Mouse (Mus musculus) hindbrain, embryonic 14.5 days (tissue): ENCODE data around the gene Zbtb40. TPM values are rescaled to one million over a fixed set of nuclear protein-coding genes. Genes with fewer than 3 reads are reported as not detected.
A peak's percentile ranks its signal among the peaks of the same experiment; 100 is the strongest.

Experiments used
- ATAC-seq: fragments of 200-750 bp; cut with Nextera tagmentation; 2 replicates; pipeline ENCODE4 v1.8.0; 2017; ENCODE audit warnings: moderate number of reproducible peaks, mild to moderate bottlenecking, moderate TSS enrichment, moderate library complexity; ENCODE audit not compliant: low FRiP score
- DNase-seq: peaks from one replicate; pipeline ENCODE4 v3.0.0-alpha.2; 2015; ENCODE audit warnings: low spot score
- H3K27ac ChIP-seq: fragments of 300-500 bp; sonication (generic); 2 replicates; pipeline ENCODE4 v1.5.1; 2014; ENCODE audit warnings: mild to moderate bottlenecking, moderate library complexity
- H3K27me3 ChIP-seq: fragments of 300-500 bp; sonication (generic); 2 replicates; pipeline ENCODE4 v1.6.1; 2014; ENCODE audit warnings: mild to moderate bottlenecking, low read length, mixed read lengths; ENCODE audit not compliant: control insufficient read depth, insufficient read depth
- H3K36me3 ChIP-seq: fragments of 300-500 bp; sonication (generic); replicated peaks from 2 replicates; pipeline ENCODE4 v1.6.1; 2014; ENCODE audit not compliant: control insufficient read depth, insufficient read depth
- H3K4me1 ChIP-seq: fragments of 300-500 bp; sonication (generic); replicated peaks from 2 replicates; pipeline ENCODE4 v1.6.1; 2014; ENCODE audit warnings: antibody characterized with exemption, low read length, mixed read lengths; ENCODE audit not compliant: control insufficient read depth, insufficient read depth
- H3K4me2 ChIP-seq: fragments of 300-500 bp; sonication (generic); replicated peaks from 2 replicates; pipeline ENCODE4 v1.6.1; 2014; ENCODE audit warnings: mild to moderate bottlenecking, moderate library complexity
- H3K4me3 ChIP-seq: fragments of 300-500 bp; sonication (generic); replicated peaks from 2 replicates; pipeline ENCODE4 v1.5.1; 2014; ENCODE audit warnings: mild to moderate bottlenecking, low read length
- H3K9ac ChIP-seq: fragments of 300-500 bp; sonication (generic); 2 replicates; pipeline ENCODE4 v1.6.1; 2014
- H3K9me3 ChIP-seq: fragments of 300-500 bp; sonication (generic); 2 replicates; pipeline ENCODE4 v1.6.1; 2016; ENCODE audit warnings: low read length; ENCODE audit not compliant: control insufficient read depth
- WGBS: fragments of 180-500 bp; shearing (Covaris S2); extraction: QIAGEN DNeasy Blood & Tissue Kit; methylation state at CpG from one replicate; pipeline ENCODE4 v1.1.7; 2014; 5-methylcytosine and 5-hydroxymethylcytosine counted together
- polyA plus RNA-seq: library from polyadenylated mRNA; unstranded; fragments of >200 nt; fragmentation: Nextera tagmentation; extraction: Ambion mirVana; gene quantifications from 2 replicates; pipeline ENCODE4 v1.2.1, GENCODE M21; 2014

Zbtb40 gene
- polyA plus RNA-seq, 1 experiment from 2014 or later = 4.5 TPM

DNA sequence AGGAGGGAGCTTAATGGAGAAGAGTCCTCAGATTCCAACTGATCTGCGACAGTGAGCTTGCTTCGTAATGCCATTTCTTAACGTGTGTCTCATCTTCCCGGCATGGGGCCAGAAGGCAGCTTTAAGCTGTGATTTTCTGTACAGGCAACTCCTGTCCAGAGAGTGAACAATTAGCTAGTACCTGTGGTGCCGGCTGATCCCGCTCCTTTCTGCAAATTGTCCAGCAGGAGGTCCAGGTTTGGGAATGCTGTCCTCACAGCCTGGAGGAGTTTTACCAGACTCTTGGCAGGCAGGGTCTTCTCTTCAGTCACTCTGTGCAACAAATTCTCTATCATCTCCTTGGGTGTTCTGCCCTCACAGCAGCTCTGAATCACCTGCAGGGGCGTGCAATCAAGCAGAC, 47.6 kb downstream of the Zbtb40 start:
- Histone ChIP-seq H3K4me1 (peaks cover 5% of the 10 kb centered on the region; the same call in 1 of the 2 replicates), H3K36me3 (peaks cover 12% of the 10 kb centered on the region), H3K4me2 (no peak overlapping the region), H3K27ac (no peak overlapping the region), H3K4me3 (no peak overlapping the region), H3K9me3 (no peaks in the 10 kb centered on the region), H3K9ac (no peak overlapping the region), H3K27me3 (no peaks in the 10 kb centered on the region)
- WGBS = 74% methylated on average over 7 of the region's 7 CpGs
- DNase-seq (no peak), ATAC-seq (no peak)

DNA sequence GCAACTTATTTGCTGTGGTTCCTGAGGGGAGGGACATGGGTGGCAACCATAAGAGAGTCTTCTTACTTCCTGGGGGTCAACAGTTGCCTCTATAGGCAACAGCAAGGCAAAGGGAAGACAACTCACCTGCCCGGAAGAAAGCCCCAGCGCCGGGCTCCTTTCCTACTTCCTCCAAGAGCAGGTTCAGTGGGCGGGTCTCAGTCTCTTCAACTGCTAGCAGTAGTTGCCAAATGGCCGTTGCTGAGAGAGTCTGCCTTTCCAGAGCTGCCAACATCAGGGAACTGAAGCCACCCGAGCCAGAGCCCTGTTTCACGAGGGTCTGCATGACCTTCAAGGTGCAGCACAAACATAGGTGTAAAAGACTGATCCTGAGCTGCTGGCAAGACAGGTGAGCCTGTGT, 50.2 kb downstream of the Zbtb40 start:
- Histone ChIP-seq H3K9ac (no peak overlapping the region), H3K36me3 (peaks cover 27% of the 10 kb centered on the region), H3K27me3 (no peaks in the 10 kb centered on the region), H3K4me1 (0 out of 2 replicates have a peak, but pooled peaks cover 5% of the 10 kb centered on the region), H3K4me3 (no peak overlapping the region), H3K27ac (no peak overlapping the region), H3K9me3 (no peaks in the 10 kb centered on the region), H3K4me2 (no peak overlapping the region)
- 88% methylated on average over 7 of the region's 7 CpGs for WGBS
- no peak for ATAC-seq
- no peak for DNase-seq

DNA sequence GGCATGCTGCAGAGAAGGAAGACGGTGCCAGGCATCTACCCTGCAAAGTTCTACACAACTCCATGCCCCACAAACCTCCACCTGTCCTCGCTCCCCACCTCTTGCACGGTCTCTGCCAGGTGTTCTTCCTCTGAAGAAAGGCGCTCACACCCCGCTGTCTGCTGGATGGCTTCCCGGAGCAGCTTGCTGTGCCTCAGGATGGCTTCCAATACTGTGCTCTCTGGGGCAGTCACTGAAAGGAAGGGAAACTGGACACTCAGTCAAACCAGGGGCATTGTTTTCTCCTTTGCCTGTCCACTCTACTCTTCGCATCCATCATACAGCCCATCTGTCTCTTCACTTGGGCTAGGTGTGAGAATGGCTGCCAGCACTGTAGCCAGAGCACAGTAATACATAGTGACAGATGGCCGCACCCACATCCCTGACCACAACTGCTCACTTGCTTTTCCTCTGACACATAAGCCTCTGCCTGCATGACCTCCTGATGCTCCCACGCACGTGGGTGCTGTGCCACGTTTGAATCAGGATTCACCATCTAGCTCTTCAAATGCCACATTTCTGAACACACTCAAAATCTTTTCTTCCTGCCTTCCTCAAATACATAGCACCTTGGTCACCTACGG, 50.8 kb downstream of the Zbtb40 start:
- DNase-seq (no peak), ATAC-seq (no peak)
- H3K27me3 ChIP-seq = no peaks in the 10 kb centered on the region
- 0 out of 2 replicates have a peak, but pooled peaks cover 5% of the 10 kb centered on the region for H3K4me1 ChIP-seq
- no peak overlapping the region for H3K4me2 ChIP-seq
- no peak overlapping the region for H3K27ac ChIP-seq
- H3K9ac ChIP-seq = no peak overlapping the region
- H3K4me3 ChIP-seq = no peak overlapping the region
- peaks cover 27% of the 10 kb centered on the region for H3K36me3 ChIP-seq
- 90% methylated on average over 12 of the region's 12 CpGs for WGBS
- H3K9me3 ChIP-seq = no peaks in the 10 kb centered on the region

DNA sequence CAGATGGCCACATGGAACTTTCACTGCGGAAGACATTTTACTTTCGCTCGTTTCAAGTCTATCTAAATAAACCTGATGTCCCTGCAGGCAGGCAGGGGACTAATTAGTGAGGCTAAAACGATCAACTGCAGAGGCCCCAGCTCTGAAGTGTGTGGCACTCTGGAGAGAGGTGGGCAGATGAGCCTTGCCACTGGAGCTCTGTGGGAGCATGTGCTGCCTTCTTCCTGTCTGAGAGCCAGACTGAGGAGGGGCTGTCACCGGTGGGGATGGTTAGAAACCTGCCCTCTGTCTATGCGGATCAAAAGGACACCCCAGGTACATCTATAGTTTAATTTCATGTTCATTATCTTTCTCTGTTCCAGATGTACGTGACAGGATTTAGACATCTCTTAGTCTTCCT, 51.7 kb downstream of the Zbtb40 start:
- DNase-seq (no peak), ATAC-seq (no peak)
- no peak overlapping the region for H3K27ac ChIP-seq
- H3K4me1 ChIP-seq = 0 out of 2 replicates have a peak, but pooled peaks cover 5% of the 10 kb centered on the region
- no peak overlapping the region for H3K4me3 ChIP-seq
- peaks cover 27% of the 10 kb centered on the region for H3K36me3 ChIP-seq
- H3K27me3 ChIP-seq = no peaks in the 10 kb centered on the region
- WGBS = 63% methylated on average over 7 of the region's 7 CpGs
- H3K9ac ChIP-seq = no peak overlapping the region
- H3K9me3 ChIP-seq = no peaks in the 10 kb centered on the region
- no peak overlapping the region for H3K4me2 ChIP-seq

DNA sequence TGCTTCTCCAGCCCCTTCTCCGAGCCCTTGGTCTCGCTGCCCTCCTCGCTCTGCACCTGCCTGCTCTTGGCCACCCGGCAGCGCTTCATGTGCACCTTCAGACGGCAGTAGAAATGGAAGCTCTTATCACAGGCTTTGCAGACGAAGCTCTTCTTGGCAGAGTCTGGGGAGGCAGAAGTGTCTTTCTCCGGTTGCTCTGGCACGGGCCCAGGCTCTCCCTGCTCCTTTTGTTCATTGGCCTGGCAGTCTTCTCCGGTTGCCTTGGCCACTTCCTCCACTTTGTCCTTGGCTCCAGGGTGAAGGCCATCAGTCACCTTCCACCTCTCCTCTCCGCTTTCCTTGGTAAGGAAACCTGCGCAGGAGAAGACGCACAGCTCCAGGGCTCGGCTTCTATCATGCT, 53.2 kb downstream of the Zbtb40 start:
- Histone ChIP-seq H3K4me3 (no peak overlapping the region), H3K27ac (no peak overlapping the region), H3K9me3 (no peaks in the 10 kb centered on the region), H3K4me2 (no peak overlapping the region), H3K27me3 (no peaks in the 10 kb centered on the region), H3K36me3 (peaks cover 36% of the 10 kb centered on the region), H3K4me1 (0 out of 2 replicates have a peak, but pooled peaks cover 5% of the 10 kb centered on the region), H3K9ac (no peak overlapping the region)
- ATAC-seq = no peak
- DNase-seq = no peak
- WGBS = 83% methylated on average over 14 of the region's 14 CpGs

DNA sequence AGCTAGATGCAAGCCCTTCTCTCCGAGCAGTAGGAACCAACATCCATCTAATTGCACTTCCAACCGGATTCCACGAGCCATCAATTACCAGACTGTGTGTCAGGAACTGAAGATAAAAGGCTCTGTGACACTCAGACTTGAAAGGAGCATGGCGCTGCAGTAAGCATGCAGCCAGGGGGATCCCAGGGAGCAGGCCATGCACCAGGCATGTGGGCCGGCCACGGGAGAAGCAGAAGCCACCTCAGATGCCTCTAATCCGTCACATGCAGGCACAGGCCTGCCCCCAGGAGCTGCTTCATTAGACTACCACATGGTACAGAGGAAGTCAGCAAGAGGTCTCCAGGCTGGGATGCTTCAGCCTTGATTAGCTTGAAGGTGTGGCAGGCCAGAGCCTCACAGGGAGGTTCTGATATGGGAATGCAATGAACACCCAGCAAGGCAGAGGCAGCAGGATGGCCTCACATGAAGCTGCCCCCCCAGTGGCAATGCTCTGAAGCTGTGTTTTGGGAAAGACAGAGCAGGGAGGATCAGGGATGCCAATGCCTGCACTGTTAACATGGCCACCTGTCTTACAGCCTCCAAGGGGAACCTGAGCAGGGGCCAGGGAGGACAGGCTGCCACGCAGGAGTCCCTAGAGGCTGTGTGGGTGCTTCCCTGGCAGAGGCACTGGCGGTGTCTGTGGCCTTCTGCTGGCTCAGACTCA, 66.5 kb downstream of the Zbtb40 start:
- H3K27ac ChIP-seq = no peak overlapping the region
- ATAC-seq (no peak), DNase-seq (no peak)
- H3K4me2 ChIP-seq = no peak overlapping the region
- no peak overlapping the region for H3K4me3 ChIP-seq
- H3K4me1 ChIP-seq = peaks cover 12% of the 10 kb centered on the region; the same call in 1 of the 2 replicates
- no peaks in the 10 kb centered on the region for H3K27me3 ChIP-seq
- WGBS = 59% methylated on average over 9 of the region's 9 CpGs
- 0 out of 2 replicates have a peak overlapping the region, but pooled peaks have one; percentile 9 for H3K9ac ChIP-seq
- peaks cover 11% of the 10 kb centered on the region for H3K36me3 ChIP-seq
- no peaks in the 10 kb centered on the region for H3K9me3 ChIP-seq

DNA sequence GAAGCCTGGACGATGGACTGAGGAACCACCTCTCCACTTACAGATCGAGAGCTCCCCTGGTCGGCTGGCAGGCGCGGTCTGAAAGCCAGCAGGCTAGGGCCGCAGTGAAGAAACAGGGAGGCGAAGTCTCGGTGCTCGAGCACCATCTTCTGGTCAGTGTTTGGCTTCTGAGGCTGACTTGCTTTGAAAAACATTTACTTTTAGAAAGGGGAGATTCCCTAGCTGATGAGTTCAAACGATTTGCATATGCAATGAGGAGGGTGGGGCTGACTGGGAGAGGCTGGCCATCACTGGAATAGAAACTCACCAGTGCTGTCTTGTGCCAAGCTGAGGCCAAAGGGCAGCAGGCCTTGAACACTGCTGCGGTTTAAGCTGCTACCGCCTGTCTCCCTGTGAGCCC, 67.3 kb downstream of the Zbtb40 start:
- WGBS = 6% methylated on average over 12 of the region's 12 CpGs
- Histone ChIP-seq H3K4me3 (no peak overlapping the region), H3K36me3 (peaks cover 3% of the 10 kb centered on the region; the same call in 1 of the 2 replicates), H3K9me3 (no peaks in the 10 kb centered on the region), H3K4me2 (no peak overlapping the region), H3K9ac (peak overlapping the region; percentile 28; the same call in 1 of the 2 replicates), H3K4me1 (peaks cover 12% of the 10 kb centered on the region; the same call in 1 of the 2 replicates), H3K27me3 (0 out of 2 replicates have a peak, but pooled peaks cover 1% of the 10 kb centered on the region), H3K27ac (no peak overlapping the region)
- ATAC-seq (peak; percentile 61; the same call in 1 of the 2 replicates), DNase-seq (peak; percentile 83)

DNA sequence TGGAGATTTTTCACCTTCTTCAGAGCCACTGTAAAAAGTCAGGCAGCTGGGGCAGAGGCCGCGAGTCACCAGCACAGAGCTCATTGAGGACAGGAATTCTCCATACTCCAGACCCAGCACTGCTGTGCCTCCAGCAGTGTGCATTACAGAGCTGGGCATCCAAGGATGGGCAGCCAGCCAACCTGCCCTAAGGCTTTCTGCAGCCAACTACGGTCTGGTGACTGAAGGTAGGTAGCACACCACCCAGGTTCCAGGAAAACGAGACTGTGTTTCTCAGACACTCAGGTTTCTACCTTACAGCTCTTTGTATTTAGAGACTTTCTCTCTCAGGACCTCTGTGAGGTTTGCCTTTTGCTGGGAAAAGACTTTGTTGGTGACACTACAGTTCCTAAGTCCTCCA, 67.7 kb downstream of the Zbtb40 start:
- ATAC-seq (no peak), DNase-seq (no peak)
- 56% methylated on average over 4 of the region's 4 CpGs for WGBS
- no peak overlapping the region for H3K4me3 ChIP-seq
- no peaks in the 10 kb centered on the region for H3K36me3 ChIP-seq
- no peak overlapping the region for H3K4me2 ChIP-seq
- 0 out of 2 replicates have a peak, but pooled peaks cover 4% of the 10 kb centered on the region for H3K27me3 ChIP-seq
- peak overlapping the region; percentile 28; the same call in 1 of the 2 replicates for H3K9ac ChIP-seq
- peaks cover 12% of the 10 kb centered on the region; the same call in 1 of the 2 replicates for H3K4me1 ChIP-seq
- H3K27ac ChIP-seq = no peak overlapping the region
- H3K9me3 ChIP-seq = no peaks in the 10 kb centered on the region

DNA sequence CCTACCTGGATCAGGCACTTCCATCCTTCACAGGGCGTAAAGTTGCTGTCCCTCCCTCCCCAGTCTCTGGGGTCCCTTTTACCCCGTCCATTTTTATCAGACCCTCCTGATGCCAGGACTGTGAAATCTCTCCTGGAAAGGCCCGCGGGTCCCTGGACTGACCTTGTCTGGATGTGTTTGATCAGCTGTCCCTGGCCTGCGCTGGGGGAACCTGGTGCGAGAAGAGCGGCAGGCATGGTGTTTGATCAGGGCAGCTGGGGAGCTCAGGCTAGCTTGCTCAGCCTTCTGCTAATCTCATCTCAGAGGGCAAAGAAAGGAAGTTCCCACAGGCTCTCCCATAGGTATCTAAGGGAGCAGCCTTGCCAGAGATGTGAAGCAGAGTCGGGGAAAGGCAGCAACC, 71.4 kb downstream of the Zbtb40 start:
- no peaks in the 10 kb centered on the region for H3K36me3 ChIP-seq
- H3K4me1 ChIP-seq = peaks cover 12% of the 10 kb centered on the region; the same call in 1 of the 2 replicates
- H3K9me3 ChIP-seq = no peaks in the 10 kb centered on the region
- H3K9ac ChIP-seq = no peak overlapping the region
- H3K4me2 ChIP-seq = no peak overlapping the region
- H3K27ac ChIP-seq = no peak overlapping the region
- H3K4me3 ChIP-seq = no peak overlapping the region
- no peak for ATAC-seq
- H3K27me3 ChIP-seq = 0 out of 2 replicates have a peak, but pooled peaks cover 7% of the 10 kb centered on the region
- 68% methylated on average over 8 of the region's 8 CpGs for WGBS
- no peak for DNase-seq
